Mouse (Mus musculus) ES-E14 (cell line): ENCODE data around the gene Qtrt2. TPM values are rescaled to one million over a fixed set of nuclear protein-coding genes. Genes with fewer than 3 reads are reported as not detected.

Source experiments
- DNase-seq: peaks from one replicate; pipeline ENCODE4 v3.0.0-alpha.2; 2013; ENCODE audit warnings: low read depth, low spot score
- H3K27ac ChIP-seq: 2 replicates; pipeline ENCODE4 v1.5.1; 2012; ENCODE audit warnings: low read depth, mild to moderate bottlenecking, low read length, moderate library complexity, mixed read lengths; ENCODE audit not compliant: poor library complexity, insufficient read depth, severe bottlenecking
- H3K36me3 ChIP-seq: 2 replicates; pipeline ENCODE4 v1.6.1; 2012; ENCODE audit warnings: mild to moderate bottlenecking, low read length, moderate library complexity, mixed read lengths; ENCODE audit not compliant: control insufficient read depth, poor library complexity, insufficient read depth, severe bottlenecking
- H3K4me1 ChIP-seq, 2 experiments: fragments of 150-350 bp in 1 of 2; sonication (generic) in 1 of 2; 2 replicates each; pipeline ENCODE4 v1.6.1; 2012; ENCODE audit warnings: low read length in 2 of 2, mild to moderate bottlenecking in 1 of 2, mixed read lengths in 1 of 2; ENCODE audit not compliant: control insufficient read depth in 2 of 2, insufficient read depth in 2 of 2, poor library complexity in 1 of 2
- H3K4me3 ChIP-seq, 2 experiments: fragments of 150-350 bp in 1 of 2; sonication (generic) in 1 of 2; 2 replicates each; pipeline ENCODE4 v1.5.1; 2012; ENCODE audit warnings: low read length in 2 of 2, low read depth in 1 of 2, mild to moderate bottlenecking in 1 of 2, mixed read lengths in 1 of 2; ENCODE audit not compliant: insufficient read depth in 1 of 2, poor library complexity in 1 of 2, severe bottlenecking in 1 of 2
- H3K9ac ChIP-seq: 2 replicates; pipeline ENCODE4 v1.6.1; 2012; ENCODE audit warnings: low read depth, mild to moderate bottlenecking, low read length, mixed read lengths; ENCODE audit not compliant: poor library complexity, insufficient read depth, severe bottlenecking
- H3K9me3 ChIP-seq: fragments of 150-350 bp; sonication (generic); 2 replicates; pipeline ENCODE4 v1.6.1; 2012; ENCODE audit warnings: low read depth, mild to moderate bottlenecking, low read length; ENCODE audit not compliant: control insufficient read depth, insufficient read depth
- CHD2 ChIP-seq: IDR thresholded peaks from 2 replicates; pipeline ENCODE4 v1.6.1; 2014; ENCODE audit warnings: mild to moderate bottlenecking, low read depth, low read length, inconsistent platforms
- HCFC1 ChIP-seq: IDR thresholded peaks from 2 replicates; pipeline ENCODE4 v1.6.1; 2012; ENCODE audit warnings: low read length, inconsistent platforms, borderline replicate concordance; ENCODE audit not compliant: insufficient read depth
- MAFK ChIP-seq: IDR thresholded peaks from 2 replicates; pipeline ENCODE4 v1.6.1; 2014; ENCODE audit warnings: mild to moderate bottlenecking, low read depth, low read length, inconsistent platforms; ENCODE audit not compliant: insufficient read depth
- ZC3H11A ChIP-seq: IDR thresholded peaks from 2 replicates; pipeline ENCODE4 v1.6.1; 2012; ENCODE audit warnings: low read depth, mild to moderate bottlenecking, inconsistent platforms, low read length, borderline replicate concordance
- ZNF384 ChIP-seq: IDR thresholded peaks from 2 replicates; pipeline ENCODE4 v1.6.1; 2012; ENCODE audit warnings: low read depth, low read length, inconsistent platforms
- in situ Hi-C, 2 experiments: fragments of 600-800 bp; cut with MboI; formaldehyde crosslinking; loops; one replicate each; pipeline ENCODE4 v1.15.1; 2025; ENCODE audit warnings: low sequenced_read_pairs in 2 of 2, inconsistent platforms in 1 of 2; ENCODE audit not compliant: unreplicated experiment in 2 of 2
- total RNA-seq: library from RNA; depleted of rRNA; stranded (reverse); fragments of 300-350 nt; gene quantifications from 2 replicates; pipeline ENCODE4 v1.2.3, GENCODE M21; 2012

Gene Qtrt2
- total RNA-seq, 1 experiment = 63.4 TPM

DNA sequence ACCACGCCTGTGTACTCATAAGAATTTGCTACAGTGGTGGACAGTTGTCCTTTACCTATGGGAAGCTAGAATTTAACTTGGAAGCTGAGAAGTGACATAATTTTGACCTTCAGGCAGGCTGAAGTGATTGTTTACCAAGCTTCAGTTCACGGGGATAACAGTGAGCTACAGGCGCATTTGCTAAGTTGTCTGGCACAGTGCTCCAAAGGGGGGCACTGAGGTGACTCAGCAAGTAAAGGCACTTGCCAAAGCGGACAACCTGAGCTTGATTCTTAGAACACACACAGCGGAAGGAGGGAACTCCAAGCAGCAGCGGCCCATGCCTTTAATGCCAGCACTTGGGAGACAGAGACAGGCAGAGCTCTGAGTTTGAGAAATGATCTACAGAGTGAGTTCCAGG, 66.0 kb downstream of the Qtrt2 start:
- no peak overlapping the region for H3K27ac ChIP-seq
- no peaks in the 10 kb centered on the region for H3K9me3 ChIP-seq
- H3K36me3 ChIP-seq = peaks cover 16% of the 10 kb centered on the region
- no peak overlapping the region for H3K4me3 ChIP-seq
- TF ChIP-seq MAFK (peak; percentile 43; the same call in 1 of the 2 replicates), ZC3H11A (no peak), ZNF384 (no peak), HCFC1 (no peak), CHD2 (no peak)
- H3K9ac ChIP-seq = no peak overlapping the region
- DNase-seq = no peak
- in situ Hi-C loops = no loop called here
- H3K4me1 ChIP-seq = no peaks in the 10 kb centered on the region

DNA sequence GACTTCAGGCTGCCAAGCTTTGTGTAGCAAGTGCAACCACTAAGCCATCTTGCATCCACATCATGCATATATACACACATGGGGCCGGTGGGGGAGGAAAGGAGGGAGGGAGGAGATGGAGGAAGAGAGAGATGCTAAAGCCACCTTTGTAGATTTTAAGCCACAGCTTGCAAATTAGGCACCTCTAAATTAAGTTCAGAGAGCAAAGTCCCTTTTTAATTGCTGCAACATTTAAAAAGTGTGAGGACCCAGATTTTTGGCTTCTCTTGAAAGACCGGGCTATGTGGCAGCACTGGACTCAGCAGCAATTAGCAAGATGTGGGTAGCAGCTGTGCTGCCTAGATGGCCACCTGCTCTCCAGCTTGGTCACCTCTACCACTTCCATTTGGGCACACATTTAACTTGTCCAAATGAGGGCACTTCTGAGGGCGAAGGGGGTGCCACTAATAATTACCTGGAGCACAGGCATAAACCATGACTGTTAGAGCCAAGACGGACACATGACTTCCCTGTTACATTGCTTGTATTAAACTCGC, 67.6 kb downstream of the Qtrt2 start:
- peaks cover 16% of the 10 kb centered on the region for H3K36me3 ChIP-seq
- in situ Hi-C loops = no loop called here
- no peaks in the 10 kb centered on the region; a peak in 1 of 4 replicates for H3K4me1 ChIP-seq
- H3K27ac ChIP-seq = no peak overlapping the region
- TF ChIP-seq CHD2 (no peak), ZNF384 (no peak), ZC3H11A (no peak), MAFK (no peak), HCFC1 (no peak)
- no peaks in the 10 kb centered on the region for H3K9me3 ChIP-seq
- DNase-seq = no peak
- no peak overlapping the region for H3K9ac ChIP-seq
- no peak overlapping the region for H3K4me3 ChIP-seq

DNA sequence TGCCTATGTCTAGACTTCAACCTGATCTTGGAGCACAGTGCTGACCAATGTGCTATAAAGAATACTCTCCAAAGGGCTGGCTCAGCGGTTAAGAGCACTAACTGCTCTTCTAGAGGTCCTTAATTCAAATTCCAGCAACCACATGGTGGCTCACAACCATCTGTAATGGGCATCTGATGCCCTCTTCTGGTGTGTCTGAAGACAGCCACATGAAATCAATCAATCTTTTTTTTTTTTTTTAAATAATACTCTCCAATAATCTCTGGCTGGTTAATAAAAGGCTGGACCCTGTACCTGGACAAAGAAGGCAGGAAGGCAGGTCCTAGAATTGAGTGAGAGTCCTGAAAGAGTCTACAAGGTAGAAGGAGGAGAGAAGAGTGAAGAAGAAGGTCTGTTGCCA, 76.8 kb downstream of the Qtrt2 start:
- TF ChIP-seq CHD2 (no peak), HCFC1 (no peak), ZNF384 (no peak), ZC3H11A (no peak), MAFK (no peak)
- no peak overlapping the region for H3K4me3 ChIP-seq
- H3K36me3 ChIP-seq = no peaks in the 10 kb centered on the region
- no peak for DNase-seq
- no peaks in the 10 kb centered on the region for H3K9me3 ChIP-seq
- no peak overlapping the region for H3K9ac ChIP-seq
- no peaks in the 10 kb centered on the region; a peak in 1 of 4 replicates for H3K4me1 ChIP-seq
- in situ Hi-C loops = no loop called here
- no peak overlapping the region for H3K27ac ChIP-seq

DNA sequence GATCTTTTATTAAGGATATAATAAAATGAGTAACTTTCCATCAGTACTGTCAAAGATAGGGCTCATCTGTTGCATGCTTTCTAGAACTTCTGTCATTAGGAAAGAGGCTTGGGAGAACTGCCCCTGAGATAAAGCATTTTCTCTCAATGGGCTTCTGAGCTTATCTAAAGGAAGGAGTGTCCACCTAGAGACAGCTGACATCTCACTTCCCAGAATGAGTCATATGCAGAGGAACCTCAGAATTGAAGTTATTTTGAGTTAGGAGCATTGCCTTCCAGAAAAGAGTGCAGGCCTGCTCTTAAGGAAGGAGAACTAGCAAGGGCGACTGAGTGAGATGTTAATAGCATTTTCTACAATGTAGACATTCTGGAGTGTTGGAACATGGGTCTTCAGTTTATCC, 85.4 kb downstream of the Qtrt2 start:
- H3K9ac ChIP-seq = no peak overlapping the region
- TF ChIP-seq CHD2 = no peak
- TF ChIP-seq ZC3H11A = no peak
- no peak for TF ChIP-seq MAFK
- no peak for TF ChIP-seq ZNF384
- TF ChIP-seq HCFC1 = no peak
- no peak overlapping the region for H3K27ac ChIP-seq
- H3K4me3 ChIP-seq = no peak overlapping the region
- H3K36me3 ChIP-seq = no peaks in the 10 kb centered on the region
- in situ Hi-C loops = no loop called here
- no peak for DNase-seq
- no peaks in the 10 kb centered on the region for H3K4me1 ChIP-seq
- no peaks in the 10 kb centered on the region for H3K9me3 ChIP-seq

DNA sequence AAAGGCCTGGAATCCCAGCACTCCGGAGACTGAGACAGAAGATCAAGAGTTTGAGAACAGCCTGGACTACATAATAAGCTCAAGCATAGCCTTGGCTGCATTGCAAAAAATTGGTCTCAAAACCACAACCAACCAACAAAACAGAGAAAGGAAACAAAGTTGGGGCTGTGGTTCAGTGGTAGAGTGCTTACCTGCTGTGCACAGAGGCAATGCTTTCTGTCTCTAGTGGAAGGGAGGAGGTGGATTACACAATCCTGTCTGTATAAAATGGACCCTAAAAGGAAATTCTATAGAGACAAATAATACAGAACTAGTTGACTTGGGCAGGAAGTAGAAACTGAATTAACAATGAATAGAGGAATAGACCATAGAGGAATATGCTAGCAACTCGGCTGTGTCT, 94.7 kb downstream of the Qtrt2 start:
- no peak overlapping the region for H3K9ac ChIP-seq
- no peaks in the 10 kb centered on the region for H3K36me3 ChIP-seq
- H3K4me1 ChIP-seq = no peaks in the 10 kb centered on the region
- DNase-seq = no peak
- H3K9me3 ChIP-seq = no peaks in the 10 kb centered on the region
- H3K4me3 ChIP-seq = no peak overlapping the region
- no peak overlapping the region for H3K27ac ChIP-seq
- TF ChIP-seq ZNF384 (no peak), HCFC1 (no peak), CHD2 (no peak), MAFK (no peak), ZC3H11A (no peak)
- in situ Hi-C loops = no loop called here
